Mouse (Mus musculus): ENCODE measurements around the gene Dohh. TPM values are rescaled to one million over a fixed set of nuclear protein-coding genes. Genes with fewer than 3 reads are reported as not detected.

The Dohh gene
- 101 and 115 TPM in 2 replicates for polyA plus RNA-seq (2016; fragmentation: Nextera tagmentation; extraction: Ambion mirVana)

DNA sequence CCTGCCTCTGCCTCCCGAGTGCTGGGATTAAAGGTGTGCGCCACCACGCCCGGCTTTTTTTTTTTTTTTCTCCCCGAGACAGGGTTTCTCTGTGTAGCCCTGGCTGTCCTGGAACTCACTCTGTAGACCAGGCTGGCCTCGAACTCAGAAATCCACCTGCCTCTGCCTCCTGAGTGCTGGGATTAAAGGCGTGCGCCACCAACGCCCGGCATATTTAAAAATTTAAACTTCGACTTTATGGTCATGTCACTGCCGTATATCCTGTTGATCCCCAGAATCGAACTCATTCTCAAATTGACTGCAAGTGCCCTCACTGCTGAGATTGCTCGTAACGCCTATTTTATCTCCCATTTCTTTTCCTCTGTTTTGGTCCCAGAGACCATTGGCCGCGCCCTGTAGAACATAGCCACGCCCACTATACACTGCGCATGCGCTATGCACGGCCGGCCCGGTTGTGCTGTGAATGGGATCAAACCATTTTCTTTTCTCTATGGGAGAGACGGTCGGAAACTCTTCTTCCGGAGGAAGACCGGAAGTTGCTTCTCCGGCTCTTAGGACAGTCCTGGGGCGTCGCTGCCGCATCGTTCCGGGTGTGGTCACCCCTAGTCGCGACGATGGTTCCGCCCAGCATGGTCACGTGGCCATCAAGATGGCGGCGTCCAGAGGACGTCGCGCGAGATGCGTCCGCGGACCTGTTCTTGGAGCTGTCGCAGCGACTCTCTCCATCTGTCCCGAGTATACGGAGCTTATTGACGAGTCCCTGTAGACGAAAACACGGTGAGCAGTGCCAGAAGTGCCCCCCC is at the start of gene Dohh, which contains the start of gene Gm48551:
Gene Dohh, plus strand, starts transcription at position 627 of the 803 bp plus-strand sequence.
Gene Gm48551, plus strand, starts transcription at position 665 of the 803 bp plus-strand sequence.
- WGBS, result 9% methylated on average over 54 of the region's 54 CpGs
- peaks cover 34% of the 10 kb centered on the region for H3K36me3 ChIP-seq
- DNase-seq (ENCODE audit: low spot score), result peak; percentile 99
- H3K4me3 ChIP-seq, result peak within 1 kb of the TSS; percentile 89
- H3K4me1 ChIP-seq, result peaks cover 17% of the 10 kb centered on the region
- no peaks in the 10 kb centered on the region for H3K27me3 ChIP-seq (ENCODE audit: low read depth, poor library complexity, severe bottlenecking)
- peak within 1 kb of the TSS; percentile 87 for H3K27ac ChIP-seq
- no peaks in the 10 kb centered on the region for H3K9me3 ChIP-seq (replicated peaks)

DNA sequence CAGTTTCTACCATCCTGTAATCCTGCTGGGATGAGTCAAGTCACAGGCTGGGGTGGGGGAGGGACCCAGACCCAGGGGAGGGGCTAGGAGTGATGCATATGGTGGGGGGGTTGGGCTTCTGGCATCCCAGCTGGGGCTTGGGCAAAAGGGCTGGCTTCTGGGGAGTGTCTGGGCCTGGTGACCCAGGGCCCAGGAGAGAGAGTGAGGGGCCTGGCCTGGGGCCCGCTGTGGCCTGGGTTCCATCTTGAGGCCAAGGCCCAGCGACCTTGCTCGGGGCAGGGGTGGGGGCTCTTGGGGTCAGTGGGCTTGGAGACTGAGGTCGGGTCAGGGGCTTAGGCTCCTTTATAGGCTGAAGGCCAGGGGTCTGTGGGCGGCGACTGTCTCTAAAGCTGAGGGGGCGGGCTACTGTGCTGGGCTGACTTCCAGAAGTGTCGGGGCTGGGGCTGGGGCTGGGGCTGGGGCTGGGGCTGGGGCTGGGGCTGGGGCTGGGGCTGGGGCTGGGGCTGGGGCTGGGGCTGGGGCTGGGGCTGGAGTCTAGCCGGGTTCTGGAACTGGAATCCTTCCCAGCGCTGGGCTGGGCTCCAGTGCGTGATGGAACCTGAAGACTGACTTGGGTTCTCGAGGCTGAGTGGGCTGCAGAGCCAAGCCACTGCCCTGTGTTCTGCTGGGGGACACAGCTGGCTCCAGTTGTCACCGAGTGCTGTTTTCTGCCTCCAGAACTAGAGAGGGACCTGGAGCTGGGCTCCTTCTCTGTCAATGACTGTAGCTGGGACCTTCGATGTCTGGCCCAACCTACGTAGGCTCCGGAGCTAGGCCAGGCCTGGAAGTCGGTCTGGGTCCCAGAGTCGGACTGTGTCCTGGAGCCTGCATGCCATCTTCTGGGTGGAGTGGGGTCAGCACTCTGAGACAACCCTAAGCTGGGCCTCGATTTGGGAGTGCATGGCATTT is 48.6 kb upstream of the Dohh start:
- Histone ChIP-seq H3K4me1 (peaks cover 37% of the 10 kb centered on the region), H3K27ac (peak overlapping the region; percentile 86), H3K9me3 (replicated peaks) (no peaks in the 10 kb centered on the region), H3K4me3 (peak overlapping the region; percentile 23), H3K27me3 (ENCODE audit: low read depth, poor library complexity, severe bottlenecking) (peaks cover 58% of the 10 kb centered on the region), H3K36me3 (peaks cover 5% of the 10 kb centered on the region; the same call in 1 of the 2 replicates)
- no peak for DNase-seq (ENCODE audit: low spot score)
- WGBS, result 31% methylated on average over 19 of the region's 19 CpGs

GRCm38 (mm10) chr10:81336558-81336957 is 47.7 kb upstream of the Dohh start:
- peak overlapping the region; percentile 86 for H3K27ac ChIP-seq

DNA sequence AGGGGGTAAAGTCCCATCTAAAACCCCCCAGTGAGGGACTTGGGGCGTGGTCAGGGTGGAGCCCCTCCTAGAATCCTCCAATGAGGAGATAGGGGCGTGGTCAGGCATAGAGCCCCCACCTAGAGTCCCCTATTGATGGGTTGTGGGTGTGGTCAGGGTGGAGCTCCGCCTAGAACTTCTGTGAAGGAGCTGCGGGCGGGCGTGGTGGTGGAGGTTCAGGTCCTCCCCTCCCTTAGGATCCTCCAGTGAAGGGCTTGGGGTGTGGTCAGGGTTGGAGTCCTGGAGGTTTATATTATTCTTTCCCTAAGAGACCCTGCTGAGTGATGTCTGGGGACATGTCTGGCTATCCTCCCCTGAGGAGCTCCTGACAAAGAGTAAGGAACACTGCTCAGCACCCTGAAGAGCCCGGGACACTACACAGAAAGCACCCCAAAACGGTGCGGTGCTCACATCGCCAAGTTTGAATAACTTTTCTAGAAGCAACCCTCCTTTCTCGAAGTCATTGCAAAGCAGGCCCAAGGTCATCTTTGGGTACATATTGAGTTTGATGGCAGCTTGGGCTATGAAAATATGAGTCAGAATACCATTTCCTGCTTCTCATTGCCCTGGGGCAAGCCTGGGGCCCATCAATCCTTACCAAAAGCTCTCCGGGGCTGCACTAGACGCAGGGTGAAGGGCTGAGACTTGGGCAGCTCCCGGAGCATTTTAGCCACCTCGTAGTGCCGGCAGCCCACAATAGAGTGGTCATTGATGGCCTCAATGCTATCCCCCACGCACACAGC is 43.5 kb upstream of the Dohh start:
- peaks cover 79% of the 10 kb centered on the region for H3K27me3 ChIP-seq (ENCODE audit: low read depth, poor library complexity, severe bottlenecking)
- WGBS, result 41% methylated on average over 17 of the region's 17 CpGs
- no peak overlapping the region for H3K4me3 ChIP-seq
- peaks cover 7% of the 10 kb centered on the region for H3K36me3 ChIP-seq
- peaks cover 29% of the 10 kb centered on the region for H3K4me1 ChIP-seq
- H3K9me3 ChIP-seq (replicated peaks), result no peaks in the 10 kb centered on the region
- H3K27ac ChIP-seq, result no peak overlapping the region
- no peak for DNase-seq (ENCODE audit: low spot score)

More at GRCm38 (mm10) chr10:81336558-81336957, 47.7 kb upstream of the Dohh start:
- H3K27me3 ChIP-seq (ENCODE audit: low read depth, poor library complexity, severe bottlenecking), result peaks cover 64% of the 10 kb centered on the region
- WGBS, result 85% methylated on average over 4 of the region's 4 CpGs
- no peaks in the 10 kb centered on the region for H3K9me3 ChIP-seq (replicated peaks)
- 0 out of 2 replicates have a peak overlapping the region, but pooled peaks have one; percentile 23 for H3K4me3 ChIP-seq
- H3K36me3 ChIP-seq, result peaks cover 5% of the 10 kb centered on the region; the same call in 1 of the 2 replicates
- DNase-seq (ENCODE audit: low spot score), result no peak
- peaks cover 44% of the 10 kb centered on the region for H3K4me1 ChIP-seq

DNA sequence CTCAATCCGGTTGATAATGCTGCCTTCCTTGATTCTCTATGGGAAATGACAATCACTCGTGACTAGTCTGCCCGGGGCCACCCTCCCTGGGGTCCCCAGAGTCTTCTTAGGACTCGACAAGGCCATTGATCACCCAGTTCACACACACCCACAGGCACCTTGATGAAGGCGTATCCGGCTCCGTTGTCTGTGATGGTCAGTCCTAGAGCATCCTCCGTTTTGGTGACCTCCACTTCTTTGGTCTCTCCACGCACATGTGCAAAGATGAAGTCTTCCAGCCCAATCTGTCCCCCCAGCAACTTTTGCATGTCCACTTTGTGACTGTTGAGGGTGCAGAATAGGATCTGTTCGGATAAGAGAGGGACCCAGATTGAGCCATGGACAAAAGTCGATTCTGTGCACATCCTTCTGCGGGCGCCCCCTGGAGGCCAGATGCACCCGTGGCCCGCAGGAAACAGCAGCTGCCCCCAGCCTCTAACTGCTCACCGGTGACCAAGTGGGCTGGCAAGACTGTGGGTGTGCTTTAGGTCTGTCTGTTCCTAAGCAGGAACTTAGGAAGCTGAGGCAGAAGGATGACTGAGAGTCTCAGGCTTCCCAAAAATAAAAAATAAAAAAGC is 42.8 kb upstream of the Dohh start:
- H3K36me3 ChIP-seq, result peaks cover 12% of the 10 kb centered on the region
- peaks cover 85% of the 10 kb centered on the region for H3K27me3 ChIP-seq (ENCODE audit: low read depth, poor library complexity, severe bottlenecking)
- 34% methylated on average over 16 of the region's 16 CpGs for WGBS
- H3K4me1 ChIP-seq, result peaks cover 28% of the 10 kb centered on the region
- no peak overlapping the region for H3K27ac ChIP-seq
- DNase-seq (ENCODE audit: low spot score), result peak; percentile 87
- no peaks in the 10 kb centered on the region for H3K9me3 ChIP-seq (replicated peaks)
- no peak overlapping the region for H3K4me3 ChIP-seq

DNA sequence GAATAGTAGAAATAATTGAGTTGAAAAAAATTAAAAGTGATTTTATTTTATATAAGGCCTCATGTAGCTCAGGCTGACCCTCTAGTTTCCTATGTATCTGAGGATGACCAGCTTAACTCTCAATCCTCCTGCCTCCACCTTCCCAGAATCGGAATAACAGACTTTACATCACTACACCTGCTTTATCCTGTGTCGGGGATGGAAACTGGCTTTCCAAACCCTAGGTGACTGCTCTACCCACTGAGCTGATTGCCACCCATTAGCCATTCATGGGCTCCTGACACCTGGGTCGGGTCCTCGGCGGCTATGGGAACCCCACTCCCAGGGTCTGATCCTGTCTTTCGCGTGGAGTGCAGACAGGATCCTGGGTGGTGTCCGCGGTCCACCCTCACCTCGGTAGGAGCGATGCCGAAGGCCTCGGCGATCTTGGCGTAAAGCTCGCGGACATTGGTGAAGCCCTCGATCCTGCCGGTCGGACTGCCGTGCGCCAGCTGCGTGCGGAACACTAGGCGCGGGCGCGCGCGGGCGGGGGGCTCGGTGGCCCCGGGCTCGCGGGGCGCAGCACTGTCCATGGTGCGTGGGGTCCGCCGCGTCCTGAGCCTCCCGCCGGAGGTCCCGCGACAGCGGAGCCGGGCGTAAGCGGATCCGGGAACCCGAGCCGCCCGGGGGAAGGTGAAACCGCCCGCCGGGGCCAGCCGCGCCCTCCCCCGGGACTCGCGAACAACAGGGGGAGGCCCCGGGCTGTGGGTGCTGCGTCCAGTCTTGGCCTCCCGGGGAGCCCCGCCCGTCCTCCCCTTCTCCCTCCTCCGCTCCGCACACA is 41.3 kb upstream of the Dohh start, which contains the start of gene Gipc3:
Gene Gipc3, minus strand, starts transcription at position 581 of the 820 bp plus-strand sequence.
- 7% methylated on average over 67 of the region's 67 CpGs for WGBS
- peaks cover 20% of the 10 kb centered on the region for H3K36me3 ChIP-seq
- no peaks in the 10 kb centered on the region for H3K9me3 ChIP-seq (replicated peaks)
- peaks cover 41% of the 10 kb centered on the region for H3K4me1 ChIP-seq
- H3K4me3 ChIP-seq, result peak within 1 kb of the TSS; percentile 54
- peak within 1 kb of the TSS; percentile 58; the same call in 1 of the 2 replicates for H3K27ac ChIP-seq
- H3K27me3 ChIP-seq (ENCODE audit: low read depth, poor library complexity, severe bottlenecking), result peaks cover 87% of the 10 kb centered on the region
- no peak for DNase-seq (ENCODE audit: low spot score)

DNA sequence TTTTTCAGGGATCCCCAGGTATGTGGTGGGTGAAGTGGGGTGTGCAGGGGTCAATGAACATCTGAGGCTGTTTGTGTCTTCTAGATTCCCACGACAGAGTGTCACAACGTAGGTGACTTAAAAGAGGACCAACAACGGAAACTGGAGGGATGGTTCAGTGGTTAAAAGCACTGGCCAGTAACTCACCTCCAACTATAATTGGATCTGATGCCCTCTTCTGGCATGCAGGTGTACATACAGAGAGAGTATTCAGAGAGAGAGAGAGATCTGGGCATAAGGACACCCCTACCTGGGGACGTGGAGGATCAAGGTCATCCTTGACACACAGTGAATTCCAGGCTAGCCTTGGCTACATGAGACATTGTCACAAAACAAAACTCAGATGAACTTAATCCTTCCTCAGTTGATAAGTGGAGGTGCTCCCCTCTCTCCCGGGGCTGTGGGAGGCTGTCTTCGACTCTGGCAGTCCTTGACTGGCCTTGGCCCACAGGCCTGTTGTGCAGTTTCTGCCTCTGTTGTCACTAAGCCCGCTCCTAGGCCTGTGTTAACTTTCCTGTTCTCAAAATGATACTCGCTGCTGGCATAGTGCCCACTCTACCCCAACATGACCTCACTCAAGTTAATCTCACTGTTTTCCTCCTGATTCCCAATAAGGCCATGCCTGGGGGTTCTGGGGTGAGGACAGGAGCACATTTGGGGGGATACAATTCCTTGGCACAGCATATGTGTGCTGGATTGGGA is 39.6 kb upstream of the Dohh start:
- no peak for DNase-seq (ENCODE audit: low spot score)
- 58% methylated on average over 8 of the region's 8 CpGs for WGBS
- Histone ChIP-seq H3K27ac (no peak overlapping the region), H3K27me3 (ENCODE audit: low read depth, poor library complexity, severe bottlenecking) (peaks cover 82% of the 10 kb centered on the region), H3K4me3 (peak overlapping the region; percentile 11; the same call in 1 of the 2 replicates), H3K4me1 (peaks cover 53% of the 10 kb centered on the region), H3K9me3 (replicated peaks) (no peaks in the 10 kb centered on the region), H3K36me3 (peaks cover 32% of the 10 kb centered on the region)

- WGBS, result 88% methylated on average over 4 of the region's 4 CpGs
- no peak for DNase-seq (ENCODE audit: low spot score)
- Histone ChIP-seq H3K4me1 (peaks cover 58% of the 10 kb centered on the region), H3K4me3 (peak overlapping the region; percentile 11; the same call in 1 of the 2 replicates), H3K36me3 (peaks cover 32% of the 10 kb centered on the region), H3K27me3 (ENCODE audit: low read depth, poor library complexity, severe bottlenecking) (peaks cover 78% of the 10 kb centered on the region), H3K27ac (no peak overlapping the region), H3K9me3 (replicated peaks) (no peaks in the 10 kb centered on the region)
These were observed 39.1 kb upstream of the Dohh start for GRCm38 (mm10) chr10:81345162-81345534.

DNA sequence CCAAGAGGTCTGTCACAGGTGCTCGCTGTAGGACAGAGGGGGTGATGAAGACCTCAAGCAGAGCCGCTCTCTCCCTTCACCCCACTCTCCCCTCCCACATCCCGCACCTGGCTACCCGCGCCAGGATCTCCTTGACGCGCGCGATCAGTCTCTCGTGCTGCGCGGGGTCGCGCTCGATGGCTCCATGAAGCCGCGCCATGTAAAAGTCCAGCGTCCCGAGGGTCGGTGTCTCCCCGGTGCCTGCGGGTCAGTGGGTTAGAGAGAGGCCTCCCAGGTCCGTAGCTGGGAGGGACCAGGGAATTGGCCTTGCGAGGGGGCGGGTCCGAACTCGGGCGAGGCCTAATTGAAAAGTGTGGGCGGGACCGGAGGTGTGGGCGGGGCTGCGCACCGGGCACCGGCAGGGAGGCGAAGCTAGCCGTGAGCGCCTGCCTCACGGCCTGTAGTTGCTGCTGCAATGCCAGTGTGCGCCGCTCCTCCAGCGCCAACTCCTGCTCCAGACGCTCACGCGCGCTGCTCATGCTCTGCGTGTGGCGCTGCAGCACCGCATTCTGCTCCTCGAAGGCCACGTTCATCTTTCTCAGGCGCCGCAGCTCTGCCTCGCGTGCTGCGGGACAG is 37.7 kb upstream of the Dohh start:
- H3K4me1 ChIP-seq, result peaks cover 59% of the 10 kb centered on the region
- peak overlapping the region; percentile 38 for H3K27ac ChIP-seq
- H3K36me3 ChIP-seq, result peaks cover 32% of the 10 kb centered on the region
- WGBS, result 4% methylated on average over 55 of the region's 55 CpGs
- H3K9me3 ChIP-seq (replicated peaks), result no peaks in the 10 kb centered on the region
- peaks cover 64% of the 10 kb centered on the region for H3K27me3 ChIP-seq (ENCODE audit: low read depth, poor library complexity, severe bottlenecking)
- peak overlapping the region; percentile 47 for H3K4me3 ChIP-seq
- peak; percentile 84 for DNase-seq (ENCODE audit: low spot score)

GRCm38 (mm10) chr10:81349146-81349545 is 35.1 kb upstream of the Dohh start:
- Histone ChIP-seq H3K9me3 (replicated peaks) (no peaks in the 10 kb centered on the region), H3K36me3 (peaks cover 32% of the 10 kb centered on the region), H3K27ac (peak overlapping the region; percentile 95), H3K27me3 (ENCODE audit: low read depth, poor library complexity, severe bottlenecking) (peaks cover 39% of the 10 kb centered on the region), H3K4me1 (peaks cover 61% of the 10 kb centered on the region), H3K4me3 (peak overlapping the region; percentile 97)
- 6% methylated on average over 12 of the region's 12 CpGs for WGBS
- no peak for DNase-seq (ENCODE audit: low spot score)
